ENCODE assay signal across 29 mouse cellular contexts in genomic region chr2:164359031-164359430, GRCm38 (mm10). TPM values are rescaled to one million over a fixed set of nuclear protein-coding genes. Genes with fewer than 3 reads are reported as not detected.
DNase-seq lines count a peak whose midpoint lies in the region; ATAC-seq and TF ChIP-seq lines count a peak whose summit lies in the region.
"Had no signal": no experiment of that assay in that cellular context is flagged by ENCODE, and none has a peak within 500 bp of the region (broad histone marks: within the 10 kb centered on the region; RNA-seq: fewer than 3 reads in every experiment).

No protein-coding gene starts in this region.

- WGBS in liver, adult 2 months: 61% methylated on average over 5 of the region's 5 CpGs
- 63% methylated on average over 5 of the region's 5 CpGs for WGBS in liver, embryonic 12.5 days (ENCODE audit: insufficient replicate concordance)

- H3K4me1 ChIP-seq in liver, adult 2 months (ENCODE audit: control insufficient read depth, insufficient read depth, low read length): peaks cover 11% of the 10 kb centered on the region; the same call in 1 of the 2 replicates
- no peaks in the 10 kb centered on the region for H3K4me1 ChIP-seq in liver, embryonic 12.5 days
- H3K4me1 ChIP-seq: embryonic facial prominence, embryonic 13.5 days; embryonic facial prominence, embryonic 15.5 days had no signal

- no peak for ATAC-seq in liver, embryonic 12.5 days
- ATAC-seq in granulocyte monocyte progenitor cell, adult 5-6 weeks (replicated peaks; ENCODE audit: poor library complexity, severe bottlenecking): peak; percentile 33
- ATAC-seq: CD4-positive, CD25-positive, alpha-beta regulatory T cell, adult 4 months; forebrain, embryonic 14.5 days; forebrain, embryonic 16.5 days had no signal

- H3K79me2 ChIP-seq in liver, adult 2 months (ENCODE audit: control insufficient read depth, insufficient read depth, low read length): no peaks in the 10 kb centered on the region; the same call in 1 of the 2 replicates

- no peaks in the 10 kb centered on the region for H3K9me3 ChIP-seq in liver, embryonic 12.5 days (replicated peaks)
- H3K9me3 ChIP-seq: embryonic facial prominence, embryonic 13.5 days; embryonic facial prominence, embryonic 15.5 days; forebrain, embryonic 10.5 days; forebrain, embryonic 12.5 days had no signal

- H3K9ac ChIP-seq in liver, adult 2 months (ENCODE audit: low read depth, low read length): no peak overlapping the region
- no peak overlapping the region for H3K9ac ChIP-seq in liver, embryonic 12.5 days
- H3K9ac ChIP-seq: embryonic facial prominence, embryonic 13.5 days; embryonic facial prominence, embryonic 15.5 days; forebrain, embryonic 12.5 days had no signal

- no peak for TF ChIP-seq POLR2A in liver, adult 2 months (IDR thresholded peaks at IDR 0.05; ENCODE audit: extremely low read depth, insufficient read depth, low read length)

- H3K4me3 ChIP-seq in liver, adult 2 months (ENCODE audit: insufficient read depth, low read depth, low read length): no peak overlapping the region
- H3K4me3 ChIP-seq in liver, embryonic 12.5 days: no peak overlapping the region
- H3K4me3 ChIP-seq: embryonic facial prominence, embryonic 13.5 days; embryonic facial prominence, embryonic 15.5 days; erythroblast, embryonic 14.5 days; forebrain, embryonic 10.5 days; forebrain, embryonic 12.5 days had no signal

- H3K4me2 ChIP-seq in liver, embryonic 12.5 days: no peak overlapping the region
- H3K4me2 ChIP-seq: embryonic facial prominence, embryonic 13.5 days; embryonic facial prominence, embryonic 15.5 days; forebrain, embryonic 12.5 days had no signal

- H3K27ac ChIP-seq in liver, adult 2 months (replicated peaks; ENCODE audit: insufficient read depth, low read depth, low read length): no peak overlapping the region
- no peak overlapping the region for H3K27ac ChIP-seq in liver, embryonic 12.5 days
- H3K27ac ChIP-seq: embryonic facial prominence, embryonic 13.5 days; embryonic facial prominence, embryonic 15.5 days; forebrain, embryonic 10.5 days; forebrain, embryonic 12.5 days had no signal

- TF ChIP-seq CTCF in liver, adult 2 months (IDR thresholded peaks at IDR 0.05; ENCODE audit: low read depth, low read length): no peak

- DNase-seq in liver, adult 2 months (ENCODE audit: extremely low read depth, low read depth, low spot score): peak; percentile 24
- peak; percentile 58 for DNase-seq in NIH3T3 (ENCODE audit: low read depth)
- no peak for DNase-seq in gastrocnemius, postnatal 10 days
- DNase-seq in frontal cortex, postnatal 36 days (ENCODE audit: low spot score in 2 of 2): no peak
- DNase-seq: adrenal gland, adult 2 months; adrenal gland, postnatal 10 days; cerebellum, adult 11 months; cerebellum, adult 18-20 months; cerebellum, adult 8-10 months; cerebellum, adult 9-11 months; cerebellum, postnatal 36 days had no signal

- no peaks in the 10 kb centered on the region for H3K36me3 ChIP-seq in liver, adult 2 months (ENCODE audit: control insufficient read depth, insufficient read depth, low read length)
- no peaks in the 10 kb centered on the region for H3K36me3 ChIP-seq in liver, embryonic 12.5 days
- H3K36me3 ChIP-seq: embryonic facial prominence, embryonic 13.5 days; embryonic facial prominence, embryonic 15.5 days; forebrain, embryonic 10.5 days; forebrain, embryonic 12.5 days; G1E had no signal

- H3K27me3 ChIP-seq in liver, adult 2 months (ENCODE audit: control insufficient read depth, insufficient read depth, low read length): no peaks in the 10 kb centered on the region
- peaks cover 10% of the 10 kb centered on the region; the same call in 1 of the 2 replicates for H3K27me3 ChIP-seq in liver, embryonic 12.5 days (replicated peaks)
- H3K27me3 ChIP-seq: embryonic facial prominence, embryonic 15.5 days had no signal

RNA-seq across cellular contexts. Expression of gene Svs5, which starts 26.5 kb away (rescaled TPM):
- not detected in 2 replicates for total RNA-seq in liver, adult 2 months (2014; rRNA removed)
- polyA plus RNA-seq in liver, adult 2 months (2012; rRNA removed): not detected in 2 replicates
- not detected in 2 replicates for polyA plus RNA-seq in liver, embryonic 12.5 days (2016; fragmentation: Nextera tagmentation; extraction: Ambion mirVana)
- total RNA-seq in granulocyte monocyte progenitor cell, adult 5-6 weeks (2014; fragmentation: Nextera tagmentation): not detected in 2 replicates
- total RNA-seq in granulocyte monocyte progenitor cell, adult 5-6 weeks (2017): not detected in 2 replicates
- not detected for total RNA-seq in gastrocnemius, postnatal 10 days (2021)
- total RNA-seq: CH12.LX; common myeloid progenitor, adult 5-6 weeks; G1E had no signal
- polyA plus RNA-seq: adrenal gland, adult 2 months; brain, embryonic 14.5 days; CD4-positive, CD25-positive, alpha-beta regulatory T cell, adult 4 months; embryonic facial prominence, embryonic 11.5 days; embryonic facial prominence, embryonic 13.5 days; embryonic facial prominence, embryonic 15.5 days; erythroblast, embryonic 14.5 days; forebrain, embryonic 10.5 days; forebrain, embryonic 12.5 days; forebrain, embryonic 14.5 days; forebrain, embryonic 16.5 days; frontal cortex, adult 2 months; G1E had no signal

RNA-seq across cellular contexts. Expression of gene Slpi, which starts 29.9 kb away (rescaled TPM):
- 0.94 and 1.4 TPM in 2 replicates for total RNA-seq in liver, adult 2 months (2014; rRNA removed)
- polyA plus RNA-seq in liver, adult 2 months (2012; rRNA removed): 4.5 and 5.7 TPM in 2 replicates
- 12.1 and 14.1 TPM in 2 replicates for polyA plus RNA-seq in liver, embryonic 12.5 days (2016; fragmentation: Nextera tagmentation; extraction: Ambion mirVana)
- 228 and 251 TPM in 2 replicates for total RNA-seq in granulocyte monocyte progenitor cell, adult 5-6 weeks (2014; fragmentation: Nextera tagmentation)
- total RNA-seq in granulocyte monocyte progenitor cell, adult 5-6 weeks (2017): 46.7 and 49.3 TPM in 2 replicates
- total RNA-seq in gastrocnemius, postnatal 10 days (2021): 1 to 10 TPM in 1 of 2 experiments, not detected in 1; 1.4 TPM
- total RNA-seq: G1E had no signal
- polyA plus RNA-seq: erythroblast, embryonic 14.5 days; forebrain, embryonic 14.5 days; forebrain, embryonic 16.5 days; G1E had no signal

RNA-seq across cellular contexts. Expression of gene Svs6, which starts 42.5 kb away (rescaled TPM):
- not detected in 2 replicates for total RNA-seq in liver, adult 2 months (2014; rRNA removed)
- not detected in 2 replicates for polyA plus RNA-seq in liver, adult 2 months (2012; rRNA removed)
- polyA plus RNA-seq in liver, embryonic 12.5 days (2016; fragmentation: Nextera tagmentation; extraction: Ambion mirVana): not detected in 2 replicates
- not detected in 2 replicates for total RNA-seq in granulocyte monocyte progenitor cell, adult 5-6 weeks (2014; fragmentation: Nextera tagmentation)
- total RNA-seq in granulocyte monocyte progenitor cell, adult 5-6 weeks (2017): not detected in 2 replicates
- total RNA-seq in gastrocnemius, postnatal 10 days (2021): not detected
- total RNA-seq: adrenal gland, adult 2 months; adrenal gland, postnatal 10 days; adrenal gland, postnatal 25 days; adrenal gland, postnatal 4 days; CH12.LX; common myeloid progenitor, adult 5-6 weeks; G1E had no signal
- polyA plus RNA-seq: adrenal gland, adult 2 months; brain, embryonic 14.5 days; CD4-positive, CD25-positive, alpha-beta regulatory T cell, adult 4 months; embryonic facial prominence, embryonic 11.5 days; embryonic facial prominence, embryonic 13.5 days; embryonic facial prominence, embryonic 15.5 days; erythroblast, embryonic 14.5 days; forebrain, embryonic 10.5 days; forebrain, embryonic 12.5 days; forebrain, embryonic 14.5 days; forebrain, embryonic 16.5 days; frontal cortex, adult 2 months; G1E had no signal

RNA-seq across cellular contexts. Expression of gene Rbpjl, which starts 43.9 kb away (rescaled TPM):
- 0.18 and 0.20 TPM in 2 replicates for total RNA-seq in liver, adult 2 months (2014; rRNA removed)
- polyA plus RNA-seq in liver, adult 2 months (2012; rRNA removed): not detected in 2 replicates
- polyA plus RNA-seq in liver, embryonic 12.5 days (2016; fragmentation: Nextera tagmentation; extraction: Ambion mirVana): not detected in 2 replicates
- total RNA-seq in granulocyte monocyte progenitor cell, adult 5-6 weeks (2014; fragmentation: Nextera tagmentation): not detected in 2 replicates
- total RNA-seq in granulocyte monocyte progenitor cell, adult 5-6 weeks (2017): not detected in 2 replicates
- under 1 TPM; 0.05 to 0.07 TPM for total RNA-seq in gastrocnemius, postnatal 10 days (2021)
- total RNA-seq: adrenal gland, adult 2 months; adrenal gland, postnatal 25 days; common myeloid progenitor, adult 5-6 weeks had no signal
- polyA plus RNA-seq: adrenal gland, adult 2 months; CD4-positive, CD25-positive, alpha-beta regulatory T cell, adult 4 months; embryonic facial prominence, embryonic 11.5 days; erythroblast, embryonic 14.5 days; forebrain, embryonic 10.5 days; forebrain, embryonic 14.5 days; G1E had no signal

RNA-seq across cellular contexts. Expression of gene Matn4, which starts 45.9 kb away (rescaled TPM):
- 0.07 and 0.09 TPM in 2 replicates for total RNA-seq in liver, adult 2 months (2014; rRNA removed)
- 0.04 and 0.05 TPM in 2 replicates for polyA plus RNA-seq in liver, adult 2 months (2012; rRNA removed)
- polyA plus RNA-seq in liver, embryonic 12.5 days (2016; fragmentation: Nextera tagmentation; extraction: Ambion mirVana): 0.28 and 0.41 TPM in 2 replicates
- not detected in 2 replicates for total RNA-seq in granulocyte monocyte progenitor cell, adult 5-6 weeks (2014; fragmentation: Nextera tagmentation)
- not detected in 2 replicates for total RNA-seq in granulocyte monocyte progenitor cell, adult 5-6 weeks (2017)
- 1 to 10 TPM; 5.8 to 7.8 TPM for total RNA-seq in gastrocnemius, postnatal 10 days (2021)
- total RNA-seq: CH12.LX; common myeloid progenitor, adult 5-6 weeks had no signal
- polyA plus RNA-seq: CD4-positive, CD25-positive, alpha-beta regulatory T cell, adult 4 months; erythroblast, embryonic 14.5 days; forebrain, embryonic 10.5 days; G1E had no signal

Comparison
In these comparisons a context has a peak if more than half of its experiments do, and no peak if none do; other contexts are left out.
1. DNase-seq: peak in liver, adult 2 months (single experiment) and NIH3T3 (single experiment); none in gastrocnemius, postnatal 10 days (single experiment) and frontal cortex, postnatal 36 days (0 of 2).
2. RNA of gene Slpi, which starts 29.9 kb away (total RNA-seq): 46.7 to 251 TPM in granulocyte monocyte progenitor cell, adult 5-6 weeks; 1.4 TPM in gastrocnemius, postnatal 10 days and 0.94 to 1.4 TPM in liver, adult 2 months; every median in the first group is over 10 times any median in the second.